Mouse (Mus musculus): ENCODE measurements at regions not wholly inside any gene's neighbourhood (a gene's known extent, or its start where the extent isn't known, plus 50 kb on each side); places are given as distances from the start of the nearest gene placed in this dataset.

- no peak for DNase-seq
These were observed 3461.5 kb upstream of the Gm7489 start for GRCm38 (mm10) chr15:50423082-50423665.

- no peak for DNase-seq
These were observed 3435.1 kb upstream of the Gm7489 start for GRCm38 (mm10) chr15:50449604-50450003.

- DNase-seq, result no peak
These were observed 3412.1 kb upstream of the Gm7489 start for GRCm38 (mm10) chr15:50472626-50473025.

DNA sequence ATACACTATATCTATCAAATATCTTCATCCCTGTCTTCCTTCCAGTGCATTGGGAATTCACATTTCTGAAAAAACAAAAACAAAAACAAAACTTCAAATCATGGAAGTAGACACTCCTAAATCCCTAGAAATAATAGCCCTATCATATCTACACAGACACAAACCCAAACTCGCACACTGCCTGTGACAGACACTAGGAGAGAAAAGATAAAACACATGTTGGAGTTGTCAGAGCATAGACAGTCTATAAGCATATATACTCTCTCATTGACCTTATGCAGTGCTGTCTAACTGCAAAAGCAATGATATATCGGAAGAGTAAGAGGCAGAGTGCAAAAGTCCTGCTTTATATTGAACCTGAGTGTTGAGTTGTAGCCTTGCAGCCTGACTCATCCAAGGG lies 3386.0 kb upstream of the Gm7489 start:
- DNase-seq, result no peak

GRCm38 (mm10) chr15:50507999-50508624 lies 3376.6 kb upstream of the Gm7489 start:
- DNase-seq, result no peak

GRCm38 (mm10) chr15:50513036-50513435 lies 3371.7 kb upstream of the Gm7489 start:
- DNase-seq, result no peak

DNA sequence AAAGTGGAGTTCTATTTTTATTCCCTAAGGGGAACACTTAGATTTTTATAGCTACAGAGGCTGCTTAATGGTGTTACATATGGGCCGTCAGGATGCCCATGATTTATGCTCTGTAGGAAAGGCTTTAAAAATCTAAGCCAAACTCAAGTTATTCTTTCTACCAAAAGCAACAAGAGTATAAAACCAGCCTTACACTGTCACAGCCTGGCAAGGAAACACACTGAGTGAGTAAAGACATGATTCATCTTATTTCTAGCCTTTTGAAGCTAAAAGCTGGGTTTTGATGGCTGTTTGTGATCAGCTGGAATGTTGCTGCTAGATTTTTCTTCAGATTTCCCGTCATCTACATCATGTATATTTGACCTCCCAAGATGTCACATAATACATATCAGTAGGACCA lies 3359.9 kb upstream of the Gm7489 start:
- DNase-seq, result no peak

GRCm38 (mm10) chr15:50534490-50534889 lies 3350.2 kb upstream of the Gm7489 start:
- no peak for DNase-seq

- peak; percentile 33 to 55 for DNase-seq
These were observed 3321.1 kb upstream of the Gm7489 start for GRCm38 (mm10) chr15:50563611-50564010.

- DNase-seq, result no peak
These were observed 3303.9 kb upstream of the Gm7489 start for GRCm38 (mm10) chr15:50580811-50581210.

- DNase-seq, result no peak
These were observed 3300.8 kb upstream of the Gm7489 start for GRCm38 (mm10) chr15:50583951-50584350.

GRCm38 (mm10) chr15:50585496-50585895 lies 3299.2 kb upstream of the Gm7489 start:
- DNase-seq, result no peak

Data from cerebellum, postnatal 10 days (tissue).